Mouse (Mus musculus) layer of hippocampus, adult 8-10 months (tissue): ENCODE results near the gene Hs3st3b1. TPM values are rescaled to one million over a fixed set of nuclear protein-coding genes. Genes with fewer than 3 reads are reported as not detected.
A peak's percentile ranks its signal among the peaks of the same experiment; 100 is the strongest.

Experiments
- DNase-seq, 2 experiments: peaks; one replicate each; pipeline ENCODE4 v3.0.0; 2022; ENCODE audit warnings: low spot score in 2 of 2
- total RNA-seq, 4 experiments: library from RNA; stranded (reverse); gene quantifications; 2 replicates each; pipeline ENCODE4 v1.2.4; 2022

The Hs3st3b1 gene
- 1 to 10 TPM in 2 of 4 experiments, under 1 TPM in 2; 0.45 to 1.6 (median 0.90) TPM for total RNA-seq

DNA sequence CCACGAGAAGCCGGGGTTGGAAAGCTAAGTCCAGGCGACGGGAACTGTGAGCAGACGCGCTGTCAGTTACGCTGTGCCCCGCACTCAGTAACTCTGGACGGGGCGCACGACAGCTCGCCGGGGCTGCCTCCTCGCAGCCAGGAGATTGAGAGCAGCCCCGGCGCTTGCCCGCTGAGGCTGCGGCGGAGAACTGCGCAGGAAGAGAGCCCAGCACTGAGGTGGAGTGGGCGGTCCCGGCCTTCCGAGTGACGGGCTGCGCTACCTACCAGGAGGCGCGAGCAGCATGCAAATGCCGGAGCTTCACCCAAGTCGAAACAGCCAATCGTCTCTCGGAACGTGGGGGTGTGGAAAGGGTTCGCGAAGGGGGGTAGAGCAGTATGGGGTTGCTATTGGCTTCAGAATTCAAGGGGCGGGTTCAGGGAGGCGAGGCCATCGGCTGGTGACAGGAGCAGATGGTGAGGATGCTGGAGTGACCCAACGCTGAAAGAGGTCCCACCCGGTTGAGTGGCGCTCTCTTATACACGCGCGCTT, at the start of gene Hs3st3b1:
Gene Hs3st3b1 (minus strand): TSS at position 200 of the 531 bp plus-strand sequence.
- DNase-seq = peak; percentile 53 to 80

DNA sequence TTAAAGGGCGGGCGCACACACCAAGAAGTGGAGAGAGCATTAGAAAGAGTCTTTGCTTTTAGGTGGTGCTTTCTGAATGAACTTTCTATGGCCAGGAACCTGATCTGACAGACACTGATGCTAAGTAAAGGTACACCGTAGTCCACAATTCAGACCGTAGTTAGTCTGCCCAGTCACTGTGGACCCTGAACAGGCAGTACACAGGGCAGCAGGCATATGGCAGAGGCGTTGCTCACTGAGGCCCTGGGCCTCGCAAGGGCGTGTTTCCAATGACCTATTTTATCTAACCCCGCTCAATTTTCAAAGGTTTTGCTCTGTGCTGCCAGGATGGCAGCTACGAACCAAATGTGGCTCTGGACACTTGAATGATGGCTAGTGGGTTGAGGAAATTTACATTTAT, 49.4 kb upstream of the Hs3st3b1 start:
- DNase-seq = no peak

DNA sequence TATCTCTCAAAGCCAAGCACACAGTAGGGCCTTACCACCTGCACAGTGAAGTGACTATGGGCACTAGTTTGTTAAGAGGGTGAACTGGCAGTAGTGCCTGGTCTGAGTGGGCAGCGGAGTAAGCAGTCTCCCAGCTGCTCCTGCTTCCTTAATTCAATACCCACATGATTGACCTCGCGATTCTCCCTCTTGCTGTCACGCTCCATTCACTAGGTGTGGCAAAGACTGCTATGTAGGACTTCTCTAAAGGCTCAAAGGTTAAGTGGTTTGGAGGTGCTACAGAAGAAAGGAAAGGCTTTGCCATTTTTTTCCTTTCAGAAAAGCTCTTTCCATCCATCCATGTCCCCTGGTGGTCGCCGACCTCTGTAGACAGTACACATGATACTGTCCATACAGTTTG, 48.7 kb upstream of the Hs3st3b1 start:
- no peak for DNase-seq

DNA sequence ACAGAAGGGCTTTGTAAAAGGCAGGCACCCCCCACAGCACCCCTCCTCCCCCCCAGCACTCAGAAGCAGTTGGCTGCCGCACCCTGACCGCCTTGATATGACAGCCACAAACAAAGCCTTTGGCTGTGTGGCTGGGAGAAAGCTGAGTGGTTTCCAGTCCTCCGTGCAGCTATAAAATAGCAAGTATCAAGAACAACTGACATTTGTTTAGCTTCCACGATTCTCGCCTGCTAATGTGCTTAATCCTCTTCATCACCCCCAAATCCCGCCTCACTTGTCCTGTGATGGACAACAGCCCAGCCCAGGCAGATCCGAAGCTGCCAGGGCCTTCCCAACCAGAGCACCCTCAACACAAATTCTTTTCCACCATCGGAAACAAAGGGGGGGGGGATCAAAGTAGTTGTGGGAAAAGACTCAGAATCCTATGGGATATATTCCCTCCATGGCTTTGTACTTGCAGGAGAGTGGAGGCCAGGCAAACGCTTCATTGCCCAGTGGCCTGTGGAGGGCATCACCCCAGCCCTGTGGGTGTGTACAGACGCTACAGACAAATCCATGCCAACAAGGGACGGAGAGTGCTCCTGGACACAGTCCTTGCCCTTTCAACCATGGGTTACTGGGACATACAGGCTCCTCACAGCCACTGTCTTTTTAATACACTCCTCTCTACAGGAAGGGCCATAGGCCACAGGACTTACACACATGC, 47.3 kb upstream of the Hs3st3b1 start:
- DNase-seq = peak; percentile 13 to 16

DNA sequence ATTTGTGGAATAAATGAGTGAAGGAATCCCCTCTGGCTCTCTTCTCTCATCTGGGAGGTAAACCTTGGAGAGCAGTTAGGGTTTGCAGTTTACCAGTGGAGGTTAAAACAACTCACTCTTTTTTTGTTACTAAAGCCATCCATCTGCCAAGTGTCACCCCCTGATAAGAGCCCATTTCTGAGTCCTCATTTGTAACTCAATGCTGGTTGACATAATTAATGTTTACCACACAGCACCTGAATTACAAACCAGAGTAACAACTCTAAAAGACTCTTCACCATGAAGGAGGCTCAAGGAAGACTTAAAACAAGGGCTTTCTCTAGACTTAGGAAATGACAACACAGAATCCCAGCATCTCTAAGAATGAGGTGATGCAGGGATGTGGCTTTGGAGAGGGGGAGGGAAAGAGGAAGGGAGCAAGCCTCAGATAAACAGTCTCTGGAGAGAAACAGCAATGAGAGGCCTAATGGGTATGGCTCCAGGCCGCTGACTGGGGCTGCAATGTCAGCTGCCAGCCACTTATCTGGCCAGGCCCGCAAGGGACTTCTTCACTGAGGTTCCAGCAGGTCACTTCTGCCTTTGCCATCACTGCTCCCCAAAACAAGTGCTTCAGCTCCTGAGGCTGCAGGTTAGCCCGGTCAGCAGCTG, 46.4 kb upstream of the Hs3st3b1 start:
- no peak for DNase-seq

GRCm38 (mm10) chr11:63967641-63968387, 45.7 kb upstream of the Hs3st3b1 start:
- DNase-seq = no peak

- no peak for DNase-seq
Observed at GRCm38 (mm10) chr11:63965437-63965836, 43.3 kb upstream of the Hs3st3b1 start.

DNA sequence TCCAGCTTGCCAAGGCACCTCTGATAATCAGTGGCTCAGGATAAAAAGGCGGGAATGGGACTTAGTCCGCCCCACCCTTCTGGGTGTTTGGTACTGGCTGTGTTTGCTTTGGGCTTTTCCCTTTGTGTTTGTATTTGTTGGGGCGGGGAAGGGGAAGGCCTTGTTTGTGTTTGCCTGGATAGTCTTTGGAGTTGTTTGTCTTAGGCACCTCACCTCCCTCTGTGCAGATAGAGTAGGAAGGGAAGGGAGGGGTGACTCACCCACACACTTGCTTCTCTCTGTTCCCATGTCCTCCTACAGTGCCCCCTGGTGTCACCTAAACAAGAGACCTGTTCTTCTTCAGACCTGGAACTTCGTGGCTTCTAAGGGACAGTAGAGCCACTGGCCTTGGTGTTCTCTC, 35.1 kb upstream of the Hs3st3b1 start:
- DNase-seq = no peak

DNA sequence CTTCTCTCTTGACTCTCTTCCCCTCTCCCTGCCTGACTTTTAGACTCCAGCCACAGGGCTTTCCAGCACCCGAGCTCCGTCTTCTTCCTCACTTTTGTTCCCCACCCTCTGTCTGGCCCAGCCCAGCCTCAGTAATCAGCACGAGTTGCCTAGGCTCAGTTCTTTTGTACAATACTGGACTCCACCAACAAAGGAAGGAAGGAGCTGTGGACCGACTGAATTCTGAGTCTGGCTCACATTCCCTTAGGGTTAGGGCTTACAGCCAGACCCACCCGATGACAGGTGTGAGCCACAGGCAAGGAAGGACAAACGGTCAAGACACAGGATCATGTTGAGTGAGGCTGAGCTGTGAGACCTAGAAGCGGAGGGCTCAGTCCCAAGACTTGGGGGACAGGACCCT, 34.7 kb upstream of the Hs3st3b1 start:
- no peak for DNase-seq

- no peak for DNase-seq
Observed at GRCm38 (mm10) chr11:63953887-63954286, 31.8 kb upstream of the Hs3st3b1 start.

GRCm38 (mm10) chr11:63952743-63953191, 30.7 kb upstream of the Hs3st3b1 start:
- no peak for DNase-seq

DNA sequence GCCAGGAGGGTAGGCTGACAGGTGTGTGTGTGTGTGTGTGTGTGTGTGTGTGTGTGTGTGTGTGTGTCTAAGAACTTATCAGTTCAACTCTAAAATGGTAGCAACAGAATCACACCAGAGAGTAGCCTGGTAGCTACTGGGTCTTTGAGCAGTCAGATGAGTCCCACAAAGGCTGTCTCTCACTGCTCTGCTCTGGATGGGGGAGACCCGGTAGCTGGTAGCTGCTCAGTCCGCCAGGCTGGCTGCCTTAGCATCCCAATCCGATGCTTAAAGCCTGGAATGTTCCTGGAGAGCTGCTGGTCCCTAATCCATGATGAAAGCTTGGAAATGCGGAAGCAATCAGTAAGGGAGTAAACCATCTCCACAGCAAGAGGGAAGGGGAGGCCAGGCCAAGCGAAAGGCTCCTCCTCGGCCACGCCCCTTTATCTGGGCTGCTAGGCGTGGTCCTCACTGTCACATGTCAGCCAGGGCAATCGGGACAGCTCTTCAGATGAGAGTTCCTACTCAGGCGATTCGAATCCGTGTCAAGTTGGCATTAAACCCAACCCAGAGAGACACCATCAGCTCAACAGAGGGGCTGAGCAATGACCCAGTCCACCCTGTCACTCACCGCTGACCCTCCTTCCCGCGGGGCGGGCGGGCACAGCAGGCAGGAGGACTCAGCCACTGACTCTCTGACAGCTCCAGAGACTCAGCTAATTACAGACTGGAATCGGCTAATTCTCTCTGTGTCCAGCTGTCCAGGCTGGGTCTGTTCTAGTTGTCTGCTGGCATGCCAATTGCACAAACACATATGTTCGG, 29.9 kb upstream of the Hs3st3b1 start:
- no peak for DNase-seq

DNA sequence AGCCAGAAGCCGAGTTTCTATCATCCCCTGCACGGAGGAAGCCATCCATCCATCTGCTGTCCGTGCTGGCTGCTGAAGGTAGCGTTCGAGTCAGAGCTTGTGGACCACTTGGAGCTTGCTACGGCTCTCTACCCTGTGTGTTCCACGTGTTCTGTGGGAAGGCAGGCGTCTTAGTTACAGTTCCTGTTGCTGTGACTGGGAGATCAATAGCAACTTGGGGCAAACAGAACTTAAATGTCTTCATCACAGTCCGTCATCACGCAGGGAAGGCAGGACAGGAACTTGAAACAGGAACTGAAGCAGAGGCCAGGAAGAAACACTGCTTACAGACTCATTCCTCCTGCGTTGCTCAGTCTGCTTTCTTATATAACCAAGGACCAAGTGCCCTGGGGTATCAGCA, 26.3 kb upstream of the Hs3st3b1 start:
- DNase-seq = no peak

DNA sequence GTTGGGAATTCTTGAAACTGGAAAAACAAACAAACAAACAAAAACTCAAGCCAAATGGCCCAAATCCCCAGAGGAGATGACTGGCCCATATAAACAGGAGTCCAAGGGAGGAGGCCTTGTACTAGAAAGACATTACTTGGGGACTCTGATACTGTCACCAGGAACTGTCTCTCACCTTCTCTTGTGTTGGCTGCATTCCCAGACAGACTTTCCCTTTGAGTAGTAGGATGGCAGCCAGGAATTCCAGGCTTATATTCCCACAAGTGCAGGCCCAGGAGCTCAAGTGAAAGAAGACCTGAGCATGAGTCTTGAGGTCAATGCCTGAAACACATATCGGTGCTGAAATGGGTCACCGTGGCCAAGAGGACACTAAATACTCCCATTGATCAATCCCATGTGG, 24.9 kb upstream of the Hs3st3b1 start:
- no peak for DNase-seq

- no peak for DNase-seq
Observed at GRCm38 (mm10) chr11:63943947-63944346, 21.9 kb upstream of the Hs3st3b1 start.

DNA sequence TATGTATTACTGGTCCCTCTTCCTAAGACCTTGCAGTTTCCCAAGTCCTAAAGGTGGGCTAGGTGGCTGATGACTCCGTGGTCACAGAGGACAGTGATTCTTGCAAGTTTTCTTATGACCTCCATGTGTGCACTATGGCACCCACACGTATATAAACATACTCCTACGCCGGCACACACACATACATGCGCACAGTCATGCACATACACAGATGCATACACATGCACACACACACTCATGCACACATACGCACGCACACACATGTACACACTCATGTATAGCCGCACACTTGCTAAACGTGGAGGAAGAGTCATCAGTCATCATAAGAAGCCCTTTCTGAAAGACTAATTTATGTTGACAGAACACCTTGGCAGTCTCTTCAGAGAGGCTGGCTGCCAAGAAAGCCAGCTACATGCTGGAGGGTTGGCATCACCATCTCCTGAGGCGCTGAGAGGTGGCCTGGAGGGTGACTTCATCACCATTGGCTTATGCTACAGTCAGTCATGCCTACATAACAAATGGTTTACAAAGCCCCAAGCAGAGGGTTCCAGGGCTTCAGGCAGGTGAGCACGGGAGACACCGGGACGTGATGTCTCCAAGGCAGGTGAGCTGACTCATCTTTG, 21.3 kb upstream of the Hs3st3b1 start:
- DNase-seq = no peak

DNA sequence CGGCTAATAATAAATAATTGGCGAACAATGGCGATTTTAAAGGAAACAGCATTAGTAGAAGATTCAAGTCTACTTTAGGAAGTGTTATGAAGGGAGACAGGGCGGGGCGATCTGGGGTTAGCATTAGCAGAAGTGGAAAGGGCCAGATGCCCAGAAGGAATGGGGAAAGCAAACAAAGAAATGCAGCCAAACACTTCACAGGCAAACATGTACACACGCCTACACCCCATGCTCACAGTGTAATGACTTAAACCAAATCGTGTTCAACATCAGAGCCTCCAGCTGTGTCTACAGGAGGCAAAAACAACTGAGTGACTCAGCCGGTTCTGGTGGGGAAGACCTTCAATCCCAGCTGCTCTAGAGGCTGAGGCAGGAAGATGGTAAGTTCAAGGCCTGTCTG, 20.1 kb upstream of the Hs3st3b1 start:
- DNase-seq = no peak

DNA sequence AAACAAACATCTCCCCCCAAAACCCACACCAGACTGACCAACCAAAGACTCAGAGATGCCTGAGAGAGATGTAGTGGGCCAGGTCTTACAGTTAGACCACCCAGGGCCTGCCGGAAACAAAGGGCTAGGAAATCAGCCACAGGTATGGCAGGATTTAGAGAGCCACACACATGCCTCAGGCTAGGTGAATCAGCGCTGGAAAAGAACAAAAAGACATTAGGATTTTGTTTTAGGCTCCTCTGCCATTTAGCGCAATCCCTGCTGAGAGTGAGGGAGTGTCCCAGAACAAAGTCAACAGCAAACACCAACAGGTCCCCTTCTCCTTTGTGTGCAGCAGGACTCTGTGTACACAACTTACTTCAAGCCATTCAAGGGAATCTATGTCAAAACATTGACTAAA, 14.6 kb upstream of the Hs3st3b1 start:
- no peak for DNase-seq

- no peak for DNase-seq
Observed at GRCm38 (mm10) chr11:63926901-63927300, 4.8 kb upstream of the Hs3st3b1 start.

DNA sequence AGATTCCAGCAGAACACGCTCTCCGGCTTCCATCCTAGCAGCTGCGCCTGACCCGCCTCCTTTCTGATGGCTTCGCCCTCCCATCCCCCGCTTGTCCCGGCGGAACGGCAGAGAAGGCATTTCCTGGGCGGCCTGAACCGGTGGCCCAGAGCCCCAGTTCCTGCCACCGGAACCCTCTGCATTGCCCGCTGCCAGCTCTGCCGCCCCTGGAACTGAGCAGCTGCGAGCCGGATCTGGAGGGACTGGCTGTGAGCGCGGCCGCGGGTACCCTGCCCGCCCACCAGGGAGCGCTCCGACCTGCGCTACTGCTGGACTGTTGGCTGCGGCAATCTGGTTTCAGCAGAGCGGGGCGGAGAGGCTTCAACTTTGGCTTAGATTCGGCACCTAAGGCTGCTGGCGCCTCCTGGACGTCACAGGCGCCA, 3.1 kb upstream of the Hs3st3b1 start:
- peak in 1 of 2 experiments; percentile 68 for DNase-seq
